Mouse (Mus musculus) neural tube, embryonic 14.5 days (tissue): ENCODE results near the gene Zfp784. TPM values are rescaled to one million over a fixed set of nuclear protein-coding genes. Genes with fewer than 3 reads are reported as not detected.

ENCODE experiments used
- ATAC-seq: fragments of 200-750 bp; cut with Nextera tagmentation; 2 replicates; pipeline ENCODE4 v1.8.0; 2017; ENCODE audit warnings: low read depth, mild to moderate bottlenecking, moderate TSS enrichment, moderate library complexity
- H3K27ac ChIP-seq: fragments of 300-500 bp; sonication (generic); 2 replicates; pipeline ENCODE4 v1.5.1; 2014; ENCODE audit warnings: low read depth, mild to moderate bottlenecking, control low read depth, low read length, moderate library complexity, mixed read lengths
- H3K27me3 ChIP-seq: fragments of 300-500 bp; sonication (generic); 2 replicates; pipeline ENCODE4 v1.6.1; 2014; ENCODE audit warnings: low read length; ENCODE audit not compliant: control insufficient read depth, insufficient read depth
- H3K36me3 ChIP-seq: fragments of 300-500 bp; sonication (generic); 2 replicates; pipeline ENCODE4 v1.6.1; 2014; ENCODE audit warnings: low read length, mixed read lengths; ENCODE audit not compliant: control insufficient read depth, insufficient read depth
- H3K4me1 ChIP-seq: fragments of 300-500 bp; sonication (generic); 2 replicates; pipeline ENCODE4 v1.6.1; 2014; ENCODE audit warnings: low read length; ENCODE audit not compliant: control insufficient read depth, insufficient read depth
- H3K4me2 ChIP-seq: fragments of 300-500 bp; sonication (generic); 2 replicates; pipeline ENCODE4 v1.6.1; 2014; ENCODE audit warnings: mild to moderate bottlenecking, low read depth, low read length, control low read depth
- H3K4me3 ChIP-seq: fragments of 300-500 bp; sonication (generic); 2 replicates; pipeline ENCODE4 v1.5.1; 2014; ENCODE audit warnings: low read depth, low read length, control low read depth, mixed read lengths
- H3K9ac ChIP-seq: fragments of 300-500 bp; sonication (generic); replicated peaks from 2 replicates; pipeline ENCODE4 v1.6.1; 2014; ENCODE audit warnings: low read depth, mild to moderate bottlenecking, control low read depth, low read length, mixed read lengths
- H3K9me3 ChIP-seq: fragments of 300-500 bp; sonication (generic); 2 replicates; pipeline ENCODE4 v1.6.1; 2016; ENCODE audit warnings: low read length; ENCODE audit not compliant: control insufficient read depth
- WGBS: fragments of 180-500 bp; shearing (Covaris S2); extraction: QIAGEN DNeasy Blood & Tissue Kit; methylation state at CpG from one replicate; pipeline ENCODE4 v1.1.7; 2014; 5-methylcytosine and 5-hydroxymethylcytosine counted together
- polyA plus RNA-seq: library from polyadenylated mRNA; unstranded; fragments of >200 nt; fragmentation: Nextera tagmentation; extraction: Ambion mirVana; gene quantifications from 2 replicates; pipeline ENCODE4 v1.2.1, GENCODE M21; 2014

Zfp784 gene
- polyA plus RNA-seq, 1 experiment from 2014 or later = 8.5 TPM

DNA sequence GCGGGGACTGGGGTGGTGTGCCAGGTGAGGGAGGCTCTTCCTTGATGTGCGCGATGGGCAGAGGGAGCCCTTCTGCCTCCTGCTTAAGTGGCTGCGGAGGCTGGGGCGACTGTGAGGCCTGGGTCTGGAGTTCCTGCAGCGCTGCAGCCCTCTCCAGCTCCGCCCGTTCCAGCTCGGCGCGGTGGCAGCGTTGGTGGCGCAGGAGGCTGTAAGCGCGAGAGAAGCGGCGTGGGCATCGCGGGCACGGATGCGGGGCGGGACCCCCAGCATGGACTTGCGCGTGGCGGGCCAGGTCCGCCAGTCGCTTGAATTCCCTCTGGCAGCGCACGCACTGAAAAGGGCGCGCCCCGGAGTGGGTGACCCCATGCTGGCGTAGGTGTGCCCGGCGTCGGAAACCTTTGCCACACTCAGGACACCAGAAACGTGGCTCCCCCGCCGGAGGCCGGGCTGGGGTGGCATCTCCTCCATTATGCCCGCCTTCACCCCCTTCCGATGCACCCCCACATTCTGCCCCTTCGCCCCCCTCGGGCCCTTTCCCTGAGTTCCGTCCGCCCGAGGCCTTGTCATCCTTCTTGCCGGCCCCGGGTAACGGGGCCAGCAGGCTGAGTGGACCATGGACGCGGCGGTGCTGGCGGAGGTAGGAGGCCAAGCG, 44.8 kb downstream of the Zfp784 start:
- Histone ChIP-seq H3K36me3 (peaks cover 14% of the 10 kb centered on the region), H3K9ac (peak overlapping the region; percentile 25; the same call in 1 of the 2 replicates), H3K27me3 (no peaks in the 10 kb centered on the region), H3K4me1 (peaks cover 26% of the 10 kb centered on the region), H3K4me2 (peak overlapping the region; percentile 69), H3K27ac (no peak overlapping the region), H3K4me3 (peak overlapping the region; percentile 69; the same call in 1 of the 2 replicates), H3K9me3 (no peaks in the 10 kb centered on the region; the same call in 1 of the 2 replicates)
- ATAC-seq = no peak
- 30% methylated on average over 52 of the region's 55 CpGs for WGBS

DNA sequence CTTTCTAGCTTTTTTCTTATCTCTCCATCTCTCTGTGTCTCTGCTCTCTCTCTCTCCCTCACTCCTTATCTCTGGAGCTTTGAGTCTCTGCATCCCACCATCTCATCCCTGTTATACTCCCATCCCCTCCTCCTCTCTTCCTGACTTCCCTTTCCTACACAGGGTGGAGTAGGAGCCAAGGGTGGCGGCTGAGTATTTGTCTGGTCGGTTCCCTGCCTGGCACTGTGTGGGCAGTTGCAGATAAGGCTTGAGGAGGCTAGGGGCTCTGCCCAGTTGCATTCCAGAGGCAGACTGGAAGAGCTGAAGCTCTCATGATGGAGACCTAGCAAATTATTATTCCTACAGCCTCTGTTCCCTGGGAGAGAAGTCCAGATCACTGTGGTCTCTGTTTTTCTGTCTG, 50.0 kb downstream of the Zfp784 start:
- 79% methylated on average over 2 of the region's 2 CpGs for WGBS
- no peak overlapping the region for H3K4me2 ChIP-seq
- H3K36me3 ChIP-seq = peaks cover 6% of the 10 kb centered on the region
- no peak overlapping the region for H3K9ac ChIP-seq
- H3K27ac ChIP-seq = no peak overlapping the region
- no peak overlapping the region for H3K4me3 ChIP-seq
- H3K9me3 ChIP-seq = no peaks in the 10 kb centered on the region; the same call in 1 of the 2 replicates
- no peak for ATAC-seq
- no peaks in the 10 kb centered on the region for H3K27me3 ChIP-seq
- H3K4me1 ChIP-seq = peaks cover 4% of the 10 kb centered on the region; the same call in 1 of the 2 replicates

Other genes with a start within 250 kb of the Zfp784 start
- gene Tmem238, start 248.8 kb downstream of the Zfp784 start, polyA plus RNA-seq = 3.5 and 3.6 TPM in 2 replicates
- 154 and 173 TPM in 2 replicates for gene Rpl28, start 245.6 kb downstream of the Zfp784 start, polyA plus RNA-seq
- gene Ube2s, start 225.9 kb downstream of the Zfp784 start, polyA plus RNA-seq = 249 and 263 TPM in 2 replicates
- 16.8 and 18.7 TPM in 2 replicates for gene Shisa7, start 193.8 kb downstream of the Zfp784 start, polyA plus RNA-seq
- gene Isoc2b, start 168.2 kb downstream of the Zfp784 start, polyA plus RNA-seq = 3.2 and 3.9 TPM in 2 replicates
- 0.58 and 0.76 TPM in 2 replicates for gene Isoc2a, start 161.3 kb downstream of the Zfp784 start, polyA plus RNA-seq
- 0.37 and 0.41 TPM in 2 replicates for gene Gm36210, start 131.9 kb downstream of the Zfp784 start, polyA plus RNA-seq
- 2.8 and 3.7 TPM in 2 replicates for gene Zfp628, start 123.2 kb downstream of the Zfp784 start, polyA plus RNA-seq
- gene Nat14, start 116.4 kb downstream of the Zfp784 start, polyA plus RNA-seq = 24.4 and 27.9 TPM in 2 replicates
- gene Ssc5d, start 112.7 kb downstream of the Zfp784 start, polyA plus RNA-seq = 0.40 and 1.3 TPM in 2 replicates
- gene Sbk2, start 74.0 kb downstream of the Zfp784 start, polyA plus RNA-seq = not detected in 2 replicates
- 0.52 and 0.75 TPM in 2 replicates for gene Sbk3, start 67.3 kb downstream of the Zfp784 start, polyA plus RNA-seq
- gene Zfp579, start 42.3 kb downstream of the Zfp784 start, polyA plus RNA-seq = 55.6 and 67.7 TPM in 2 replicates
- 5.9 and 7.9 TPM in 2 replicates for gene Zfp524, start 24.0 kb downstream of the Zfp784 start, polyA plus RNA-seq
- gene Fiz1, start 23.7 kb downstream of the Zfp784 start, polyA plus RNA-seq = 27.2 and 30.4 TPM in 2 replicates
- gene Gm44973, start 22.9 kb downstream of the Zfp784 start, polyA plus RNA-seq = 2.6 and 2.7 TPM in 2 replicates
- 5.9 and 6.8 TPM in 2 replicates for gene Zfp865, start 18.1 kb downstream of the Zfp784 start, polyA plus RNA-seq
- 53.6 and 64.8 TPM in 2 replicates for gene Ccdc106, start 17.9 kb downstream of the Zfp784 start, polyA plus RNA-seq
- gene 4632433K11Rik, start 4.3 kb downstream of the Zfp784 start, polyA plus RNA-seq = not detected in 2 replicates
- 102 and 111 TPM in 2 replicates for gene Zfp580, start 13.1 kb upstream of the Zfp784 start, polyA plus RNA-seq
- gene U2af2, start 23.7 kb upstream of the Zfp784 start, polyA plus RNA-seq = 83.0 and 84.2 TPM in 2 replicates
- 97.9 and 112 TPM in 2 replicates for gene Epn1, start 41.8 kb upstream of the Zfp784 start, polyA plus RNA-seq
- gene Rfpl4, start 78.5 kb upstream of the Zfp784 start, polyA plus RNA-seq = not detected in 2 replicates
- 1.2 TPM in 1 of 2 replicates, not detected in the other for gene Rasl2-9, start 87.5 kb upstream of the Zfp784 start, polyA plus RNA-seq
- gene Vmn1r55, start 111.2 kb upstream of the Zfp784 start, polyA plus RNA-seq = 0.04 and 0.10 TPM in 2 replicates
- not detected in 2 replicates for gene Vmn1r56, start 158.3 kb upstream of the Zfp784 start, polyA plus RNA-seq
- not detected in 2 replicates for gene Vmn1r57, start 180.0 kb upstream of the Zfp784 start, polyA plus RNA-seq